Mouse (Mus musculus): ENCODE results near the gene Exoc7. TPM values are rescaled to one million over a fixed set of nuclear protein-coding genes. Genes with fewer than 3 reads are reported as not detected.

The Exoc7 gene
- polyA plus RNA-seq, 1 experiment from 2014 or later = 47.8 TPM

Other genes starting within 250 kb of the Exoc7 start
- 2.2 and 2.5 TPM in 2 replicates for gene Unc13d, start 229.3 kb downstream of the Exoc7 start, polyA plus RNA-seq (2016; fragmentation: Nextera tagmentation; extraction: Ambion mirVana)
- 137 and 141 TPM in 2 replicates for gene Wbp2, start 220.2 kb downstream of the Exoc7 start, polyA plus RNA-seq (2016; fragmentation: Nextera tagmentation; extraction: Ambion mirVana)
- gene Trim47, start 180.0 kb downstream of the Exoc7 start, polyA plus RNA-seq (2016; fragmentation: Nextera tagmentation; extraction: Ambion mirVana) = 54.8 and 58.2 TPM in 2 replicates
- 4.7 and 4.9 TPM in 2 replicates for gene Trim65, start 176.1 kb downstream of the Exoc7 start, polyA plus RNA-seq (2016; fragmentation: Nextera tagmentation; extraction: Ambion mirVana)
- gene Mrpl38, start 168.4 kb downstream of the Exoc7 start, polyA plus RNA-seq (2016; fragmentation: Nextera tagmentation; extraction: Ambion mirVana) = 85.0 and 89.1 TPM in 2 replicates
- 37.2 and 37.5 TPM in 2 replicates for gene Fbf1, start 139.1 kb downstream of the Exoc7 start, polyA plus RNA-seq (2016; fragmentation: Nextera tagmentation; extraction: Ambion mirVana)
- 74.9 and 75.5 TPM in 2 replicates for gene Ten1, start 108.4 kb downstream of the Exoc7 start, polyA plus RNA-seq (2016; fragmentation: Nextera tagmentation; extraction: Ambion mirVana)
- gene Acox1, start 108.2 kb downstream of the Exoc7 start, polyA plus RNA-seq (2016; fragmentation: Nextera tagmentation; extraction: Ambion mirVana) = 36.1 and 38.3 TPM in 2 replicates
- gene Evpl, start 69.2 kb downstream of the Exoc7 start, polyA plus RNA-seq (2016; fragmentation: Nextera tagmentation; extraction: Ambion mirVana) = 0.53 and 0.84 TPM in 2 replicates
- gene Srp68, start 33.0 kb downstream of the Exoc7 start, polyA plus RNA-seq (2016; fragmentation: Nextera tagmentation; extraction: Ambion mirVana) = 73.9 and 74.8 TPM in 2 replicates
- 0.09 TPM in 1 of 2 replicates, not detected in the other for gene Galr2, start 26.3 kb downstream of the Exoc7 start, polyA plus RNA-seq (2016; fragmentation: Nextera tagmentation; extraction: Ambion mirVana)
- gene Foxj1, start 28.2 kb upstream of the Exoc7 start, polyA plus RNA-seq (2016; fragmentation: Nextera tagmentation; extraction: Ambion mirVana) = 0.15 and 0.40 TPM in 2 replicates
- 11.0 and 12.3 TPM in 2 replicates for gene Rnf157, start 105.8 kb upstream of the Exoc7 start, polyA plus RNA-seq (2016; fragmentation: Nextera tagmentation; extraction: Ambion mirVana)
- 33.7 and 34.2 TPM in 2 replicates for gene Ubald2, start 126.9 kb upstream of the Exoc7 start, polyA plus RNA-seq (2016; fragmentation: Nextera tagmentation; extraction: Ambion mirVana)
- gene Qrich2, start 159.0 kb upstream of the Exoc7 start, polyA plus RNA-seq (2016; fragmentation: Nextera tagmentation; extraction: Ambion mirVana) = not detected in 2 replicates
- 94.8 and 96.8 TPM in 2 replicates for gene Prpsap1, start 187.0 kb upstream of the Exoc7 start, polyA plus RNA-seq (2016; fragmentation: Nextera tagmentation; extraction: Ambion mirVana)
- gene Sphk1, start 223.7 kb upstream of the Exoc7 start, polyA plus RNA-seq (2016; fragmentation: Nextera tagmentation; extraction: Ambion mirVana) = 1.6 and 2.1 TPM in 2 replicates

Measured in heart, embryonic 12.5 days (tissue).